Mouse (Mus musculus) kidney, adult 2 months (tissue): ENCODE measurements around the gene Gon4l.

Source experiments
- CTCF ChIP-seq: fragments of 200-500 bp; conservative IDR thresholded peaks from 2 replicates; pipeline ENCODE4 v1.5.1; 2011; ENCODE audit warnings: low read depth, mild to moderate bottlenecking, control low read depth, low read length, moderate library complexity, mixed read lengths; ENCODE audit not compliant: insufficient read depth, insufficient read length
- POLR2A ChIP-seq: fragments of 200-500 bp; IDR thresholded peaks from one replicate; pipeline ENCODE4 v1.6.1; 2011; ENCODE audit warnings: low read depth, low read length, control low read depth

GRCm38 (mm10) chr3:88827231-88827630 is 7.8 kb upstream of the Gon4l start:
- TF ChIP-seq CTCF (no peak), POLR2A (no peak)
